Mouse (Mus musculus) neural tube, embryonic 10.5 days (tissue): ENCODE data around the gene 9530053A07Rik.
"Not testable (repeated sequence)": the region's sequence is repeated elsewhere in the genome, so short reads cannot be mapped to it uniquely, and the experiment has no call there.

Experiments used
- DNase-seq: peaks from one replicate; pipeline ENCODE4 v3.0.0-alpha.2; 2017; ENCODE audit warnings: low spot score; ENCODE audit errors: extremely low spot score

Gene 9530053A07Rik

DNA sequence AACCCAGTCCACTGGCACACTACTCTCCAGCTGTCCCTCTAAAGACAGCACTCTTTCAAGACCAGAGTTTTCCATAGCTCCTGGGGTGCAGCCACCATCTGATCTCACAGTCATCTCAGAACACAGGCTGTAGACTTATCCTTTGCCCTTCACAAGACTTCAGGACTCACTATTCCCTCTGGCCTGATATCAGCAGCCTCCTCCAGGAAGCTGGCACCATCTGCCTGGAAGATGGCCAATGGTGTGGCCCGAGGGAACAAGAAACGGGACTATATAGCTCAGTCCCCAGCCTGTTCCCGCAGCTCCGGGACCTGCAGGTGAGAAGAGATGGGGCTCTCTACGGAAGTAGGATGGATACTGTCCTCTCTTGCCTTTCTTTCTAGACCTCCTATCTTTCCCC is at the start of gene 9530053A07Rik:
TSS of gene 9530053A07Rik (plus strand) at position 301 of the 400 bp plus-strand sequence.
- no peak for DNase-seq

DNA sequence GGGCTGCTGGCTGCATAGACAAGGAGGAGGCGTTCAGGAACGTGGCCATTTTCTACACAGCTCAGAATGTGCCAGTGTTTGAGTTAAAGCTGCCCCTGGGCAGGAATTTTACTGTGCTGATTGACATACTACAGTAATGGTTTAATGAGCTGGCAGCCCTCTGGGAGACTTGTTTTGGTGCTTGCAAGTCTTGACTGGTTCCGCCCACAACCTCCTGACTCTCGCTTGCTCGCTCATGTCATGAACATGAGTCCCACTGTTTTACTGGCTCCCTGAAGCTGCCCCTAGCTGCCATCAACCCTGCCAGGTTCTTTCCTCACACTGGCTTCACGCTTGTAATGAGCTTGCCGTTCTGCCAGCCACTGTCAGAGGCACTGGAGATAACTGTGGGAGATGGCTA is 45.1 kb upstream of the 9530053A07Rik start:
- no peak for DNase-seq

DNA sequence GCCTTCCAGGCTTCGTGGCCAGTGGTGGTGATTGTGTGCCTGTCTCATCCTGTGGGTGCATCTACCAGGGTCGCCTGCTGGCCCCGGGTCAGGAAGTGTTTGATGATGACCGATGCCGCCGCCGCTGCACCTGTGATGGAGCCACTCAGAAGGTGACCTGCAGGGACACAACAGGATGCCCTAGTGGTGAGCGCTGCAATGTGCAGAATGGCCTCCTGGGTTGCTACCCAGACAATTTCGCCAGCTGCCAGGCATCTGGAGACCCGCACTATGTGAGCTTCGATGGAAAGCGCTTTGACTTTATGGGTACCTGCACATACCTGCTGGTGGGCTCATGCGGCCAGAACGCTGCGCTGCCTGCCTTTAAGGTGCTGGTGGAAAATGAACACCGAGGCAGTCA is 43.0 kb upstream of the 9530053A07Rik start:
- DNase-seq = no peak

DNA sequence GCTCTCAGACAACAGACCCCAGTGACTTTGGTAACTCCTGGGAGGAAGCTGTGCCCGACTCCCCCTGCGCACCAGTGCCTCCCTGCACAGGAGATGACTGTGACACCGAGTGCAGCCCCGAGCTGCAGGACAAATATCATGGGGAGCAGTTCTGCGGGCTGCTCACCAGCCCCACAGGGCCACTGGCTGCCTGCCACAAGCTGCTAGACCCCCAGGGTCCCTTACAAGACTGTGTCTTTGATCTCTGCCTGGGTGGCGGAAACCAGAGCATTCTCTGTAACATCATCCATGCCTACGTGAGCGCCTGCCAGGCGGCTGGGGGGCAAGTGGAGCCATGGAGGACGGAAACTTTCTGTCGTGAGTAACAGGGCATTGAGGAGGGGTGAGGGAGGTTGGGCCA is 35.7 kb upstream of the 9530053A07Rik start:
- DNase-seq = no peak

DNA sequence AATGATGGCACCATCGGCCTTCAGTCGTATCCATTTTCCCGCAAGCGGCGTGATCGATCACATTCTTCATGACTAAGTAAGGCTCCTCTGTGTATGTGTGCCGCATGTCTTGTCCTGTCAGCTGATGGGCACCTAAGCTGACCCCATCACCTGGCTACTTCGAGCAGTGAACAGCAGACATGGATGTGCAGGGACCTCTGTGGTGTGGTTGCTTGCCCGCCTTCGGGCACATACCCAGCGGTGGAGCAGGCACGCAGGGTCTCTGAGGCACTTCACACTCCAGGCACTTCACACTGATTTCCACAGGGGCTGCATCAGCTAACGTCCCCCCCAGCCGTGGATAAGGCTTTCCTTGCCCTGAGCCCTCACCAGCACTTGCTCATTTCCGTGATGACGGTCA is 30.2 kb upstream of the 9530053A07Rik start:
- no peak for DNase-seq

DNA sequence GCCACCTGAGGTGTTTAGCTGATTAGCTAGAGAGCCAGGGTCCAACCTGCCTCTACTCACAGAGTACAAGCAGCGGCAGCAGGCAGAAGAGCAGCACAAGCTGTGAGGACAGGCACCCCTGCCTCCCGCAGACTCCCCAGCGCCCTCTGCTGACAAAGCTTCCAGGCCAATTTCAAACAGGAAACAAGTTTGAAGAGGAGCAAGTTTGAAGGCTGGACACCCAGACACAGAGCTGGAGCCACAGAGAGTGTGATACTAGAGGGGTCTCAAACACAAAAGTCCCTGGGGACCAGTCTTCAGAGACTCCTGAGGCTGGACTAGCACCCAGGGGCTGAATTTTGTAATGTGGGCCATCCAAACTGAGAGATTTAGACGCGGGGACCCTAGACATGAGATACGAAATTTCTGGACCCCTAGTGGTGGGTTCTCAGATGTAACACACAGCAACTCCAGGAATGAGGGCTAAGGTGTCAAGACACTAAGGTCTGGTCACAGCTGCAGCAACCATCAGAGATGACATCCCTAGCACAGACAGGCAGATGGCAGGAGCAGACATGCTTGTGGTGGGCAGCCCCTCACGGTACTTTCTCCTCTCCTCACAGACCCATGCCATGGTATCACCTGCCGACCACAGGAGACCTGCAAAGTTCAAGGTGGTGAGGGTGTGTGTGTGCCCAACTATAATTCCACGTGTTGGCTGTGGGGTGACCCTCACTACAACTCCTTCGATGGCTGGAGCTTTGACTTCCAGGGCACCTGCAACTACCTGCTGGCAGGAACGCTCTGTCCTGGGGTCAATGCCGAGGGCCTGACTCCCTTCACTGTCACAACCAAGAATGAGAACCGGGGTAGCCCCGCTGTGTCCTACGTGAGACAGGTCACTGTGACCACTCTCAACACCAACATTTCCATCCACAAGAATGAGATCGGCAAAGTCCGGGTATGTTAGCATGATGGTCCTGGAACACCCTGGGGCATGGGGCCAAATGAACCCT is 28.4 kb upstream of the 9530053A07Rik start:
- peak; percentile 20 for DNase-seq

DNA sequence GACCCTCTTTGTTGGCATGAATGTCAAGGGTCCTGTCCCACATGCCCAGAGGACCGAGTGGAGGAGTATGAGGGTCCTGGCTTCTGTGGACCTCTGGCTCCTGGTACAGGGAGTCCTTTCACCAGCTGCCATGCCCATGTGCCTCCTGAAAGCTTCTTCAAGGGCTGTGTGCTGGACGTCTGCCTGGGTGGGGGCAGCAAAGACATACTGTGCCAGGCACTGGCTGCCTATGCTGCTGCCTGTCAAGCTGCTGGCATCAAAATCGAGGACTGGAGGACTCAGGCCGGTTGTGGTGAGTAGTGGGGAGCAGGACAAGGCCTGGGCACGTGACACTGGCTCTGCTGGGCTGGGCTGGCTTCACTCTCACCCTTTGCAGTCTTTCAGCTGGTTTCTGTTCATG is 26.3 kb upstream of the 9530053A07Rik start:
- DNase-seq = not testable (repeated sequence)

DNA sequence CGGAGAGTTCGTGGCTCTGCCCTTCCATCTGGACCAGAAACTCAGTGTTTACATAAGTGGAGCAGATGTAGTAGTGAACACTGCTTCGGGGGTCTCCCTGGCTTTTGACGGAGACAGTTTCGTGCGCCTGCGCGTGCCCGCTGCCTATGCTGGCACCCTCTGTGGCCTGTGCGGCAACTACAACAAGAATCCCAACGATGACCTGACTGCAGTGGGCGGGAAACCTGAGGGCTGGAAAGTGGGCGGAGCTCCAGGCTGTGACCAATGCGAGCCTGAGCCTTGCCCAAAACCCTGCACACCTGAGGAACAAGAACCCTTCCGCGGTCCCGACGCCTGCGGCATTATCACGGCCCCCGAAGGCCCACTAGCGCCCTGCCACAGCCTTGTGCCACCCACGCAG is 24.6 kb upstream of the 9530053A07Rik start:
- peak; percentile 17 for DNase-seq

DNA sequence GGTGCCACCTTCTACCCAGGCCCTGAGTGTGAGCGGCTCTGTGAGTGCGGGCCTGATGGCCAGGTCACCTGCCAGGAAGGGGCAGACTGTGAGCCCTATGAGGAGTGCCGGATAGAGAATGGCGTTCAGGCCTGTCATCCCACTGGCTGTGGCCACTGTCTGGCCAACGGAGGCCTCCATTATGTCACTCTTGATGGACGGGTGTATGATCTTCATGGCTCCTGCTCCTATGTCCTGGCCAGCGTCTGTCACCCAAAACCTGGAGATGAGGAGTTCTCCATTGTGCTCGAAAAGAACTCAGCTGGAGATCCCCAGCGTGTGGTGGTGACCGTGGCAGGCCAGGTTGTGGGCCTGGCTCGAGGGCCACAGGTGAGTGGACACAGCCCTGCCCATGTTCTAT is 23.0 kb upstream of the 9530053A07Rik start:
- no peak for DNase-seq

DNA sequence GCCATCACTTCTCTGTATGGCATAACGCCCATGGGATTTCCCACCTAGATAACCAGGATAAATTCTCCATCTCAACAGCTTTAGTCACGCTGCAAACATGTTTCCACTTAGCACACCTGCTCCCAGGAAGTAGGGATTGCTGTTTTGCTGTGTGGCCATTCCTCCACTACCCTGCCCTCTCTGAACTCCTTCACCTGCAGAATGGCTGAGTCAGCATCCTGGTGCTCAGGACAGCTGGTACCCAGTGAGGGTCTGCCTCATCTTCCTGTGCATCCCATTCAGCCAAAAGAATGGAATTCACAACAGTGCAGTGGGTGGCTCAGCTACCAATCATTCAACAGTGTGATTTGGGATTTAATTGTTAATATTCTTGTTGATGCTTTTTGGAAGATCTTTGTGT is 14.6 kb upstream of the 9530053A07Rik start:
- DNase-seq = no peak

DNA sequence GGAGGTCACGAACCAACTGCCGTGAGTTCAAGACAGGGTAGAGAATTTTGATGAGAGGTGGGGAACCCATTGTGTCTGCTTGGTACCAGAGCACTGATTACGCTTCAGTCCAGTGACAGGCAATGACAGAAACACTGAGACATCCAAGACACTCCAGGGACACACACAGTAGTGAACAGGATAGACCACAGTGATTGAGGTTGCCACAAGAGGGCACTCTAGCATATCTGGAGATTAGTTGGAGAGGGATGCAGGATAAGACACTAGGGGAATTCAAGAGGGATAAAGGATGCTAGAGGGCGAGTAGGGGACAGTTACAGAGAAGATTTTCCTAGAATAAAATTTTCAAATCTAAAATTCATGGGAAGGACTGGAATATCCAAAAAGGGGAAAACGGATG is 8.3 kb downstream of the 9530053A07Rik start:
- DNase-seq = peak; percentile 30

DNA sequence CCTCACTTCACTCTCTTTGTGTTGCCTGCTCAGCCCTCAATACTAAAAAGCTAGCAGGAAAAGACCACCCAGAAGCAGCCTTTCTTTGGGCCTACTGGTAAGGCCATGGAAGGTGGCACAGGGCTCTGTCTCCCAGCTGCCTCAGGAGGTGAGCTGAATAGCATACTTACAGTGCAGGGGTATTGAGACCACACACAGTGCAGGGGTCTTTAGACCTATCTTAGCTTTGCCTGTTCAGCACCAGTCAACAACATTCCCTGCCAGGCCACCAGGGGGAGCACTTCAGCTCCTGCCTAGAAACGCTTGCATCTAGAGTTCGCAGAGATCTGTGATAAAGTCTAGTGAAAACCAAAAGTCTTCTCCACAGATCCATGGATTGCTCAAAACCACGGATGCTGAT is 19.0 kb downstream of the 9530053A07Rik start:
- DNase-seq = peak; percentile 78

DNA sequence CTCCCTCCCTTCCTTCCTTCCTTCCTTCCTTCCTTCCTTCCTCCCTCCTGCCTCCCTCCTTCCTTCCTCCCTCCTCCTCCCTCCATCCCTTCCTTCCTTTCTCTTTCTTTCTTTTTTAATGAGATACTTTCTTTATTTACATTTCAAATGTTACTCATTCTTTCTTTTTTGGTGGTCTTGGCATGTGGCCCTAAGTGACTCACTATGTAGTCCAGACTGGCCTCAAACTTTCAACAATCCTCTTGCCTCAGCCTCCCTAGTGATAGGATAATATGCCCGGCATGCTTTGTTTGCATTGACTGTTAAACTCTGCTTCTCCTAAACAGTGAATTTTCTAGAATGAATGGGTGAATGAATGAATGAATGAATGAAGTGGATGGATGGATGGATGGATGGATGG is 20.6 kb downstream of the 9530053A07Rik start:
- DNase-seq = no peak

DNA sequence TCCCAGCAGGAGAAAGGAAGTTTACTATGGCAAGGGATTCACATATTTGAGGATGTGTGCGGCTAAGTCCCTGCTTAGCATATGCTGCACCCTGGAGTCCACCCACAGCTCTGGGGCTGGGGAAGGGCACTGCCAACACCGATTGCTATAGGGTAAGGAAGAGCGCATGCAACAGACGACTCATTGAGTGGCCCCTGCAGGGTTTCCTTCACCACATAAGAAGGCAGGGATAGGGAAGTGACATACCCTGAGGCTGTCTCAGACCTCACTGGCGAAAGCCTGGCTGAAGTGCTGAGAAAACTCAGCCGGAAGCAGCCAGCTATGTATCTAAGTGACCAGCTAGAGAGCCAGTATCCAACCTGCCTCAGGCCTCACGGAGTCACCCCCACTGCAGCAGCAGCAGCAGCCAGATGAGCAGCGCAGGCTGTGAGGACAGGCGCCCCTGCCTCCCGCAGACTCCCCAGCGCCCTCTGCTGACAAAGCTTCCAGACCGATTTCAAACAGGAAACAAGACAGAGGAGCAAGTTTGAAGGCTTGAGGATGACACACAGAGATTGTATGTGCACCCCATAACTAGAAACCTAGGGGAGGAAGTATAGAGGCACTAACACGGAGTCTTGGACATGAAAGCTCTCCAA is 22.4 kb downstream of the 9530053A07Rik start:
- DNase-seq = peak; percentile 49

DNA sequence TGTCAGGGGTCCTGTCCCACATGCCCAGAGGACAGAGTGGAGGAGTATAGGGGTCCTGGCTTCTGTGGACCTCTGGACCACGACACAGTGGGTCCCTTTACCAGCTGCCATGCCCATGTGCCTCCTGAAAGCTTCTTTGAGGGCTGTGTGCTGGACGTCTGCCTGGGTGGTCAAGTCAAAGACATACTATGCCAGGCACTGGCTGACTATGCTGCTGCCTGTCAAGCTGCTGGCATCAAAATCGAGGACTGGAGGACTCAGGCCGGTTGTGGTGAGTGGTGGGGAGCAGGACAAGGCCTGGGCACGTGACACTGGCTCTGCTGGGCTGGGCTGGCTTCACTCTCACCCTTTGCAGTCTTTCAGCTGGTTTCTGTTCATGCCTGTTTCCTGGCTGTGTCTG is 24.3 kb downstream of the 9530053A07Rik start:
- DNase-seq = not testable (repeated sequence)

DNA sequence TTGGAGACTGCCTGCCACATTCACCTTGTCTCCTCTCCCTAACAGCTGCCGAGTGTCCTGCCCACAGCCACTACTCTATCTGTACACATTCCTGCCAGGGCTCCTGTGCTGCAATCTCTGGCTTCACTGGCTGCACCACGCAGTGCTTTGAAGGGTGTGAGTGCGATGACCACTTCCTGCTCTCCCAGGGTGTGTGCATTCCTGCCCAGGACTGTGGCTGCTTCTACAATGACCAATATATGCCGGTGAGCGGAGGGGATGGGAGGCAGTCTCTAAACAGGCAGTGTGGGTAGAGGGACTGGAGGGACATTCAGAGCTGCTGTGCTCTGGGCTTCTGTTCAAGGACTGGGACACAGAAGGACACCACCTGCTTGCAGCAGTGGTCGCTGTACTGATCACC is 30.0 kb downstream of the 9530053A07Rik start:
- DNase-seq = no peak

DNA sequence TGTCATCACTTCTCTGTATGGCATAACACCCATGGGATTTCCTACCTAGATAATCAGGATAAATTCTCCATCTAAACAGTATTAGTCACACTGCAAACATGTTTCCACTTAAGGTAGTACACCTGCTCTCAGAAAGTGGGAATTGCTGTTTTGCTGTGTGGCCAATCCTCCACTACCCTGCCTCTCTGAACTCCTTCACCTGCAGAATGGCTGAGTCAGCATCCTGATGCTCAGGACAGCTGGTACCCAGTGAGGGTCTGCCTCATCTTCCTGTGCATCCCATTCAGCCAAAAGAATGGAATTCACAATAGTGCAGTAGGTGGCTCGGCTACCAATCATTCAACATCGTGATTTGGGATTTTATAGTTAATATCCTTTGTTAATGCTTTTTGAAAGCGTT is 30.6 kb downstream of the 9530053A07Rik start:
- no peak for DNase-seq

DNA sequence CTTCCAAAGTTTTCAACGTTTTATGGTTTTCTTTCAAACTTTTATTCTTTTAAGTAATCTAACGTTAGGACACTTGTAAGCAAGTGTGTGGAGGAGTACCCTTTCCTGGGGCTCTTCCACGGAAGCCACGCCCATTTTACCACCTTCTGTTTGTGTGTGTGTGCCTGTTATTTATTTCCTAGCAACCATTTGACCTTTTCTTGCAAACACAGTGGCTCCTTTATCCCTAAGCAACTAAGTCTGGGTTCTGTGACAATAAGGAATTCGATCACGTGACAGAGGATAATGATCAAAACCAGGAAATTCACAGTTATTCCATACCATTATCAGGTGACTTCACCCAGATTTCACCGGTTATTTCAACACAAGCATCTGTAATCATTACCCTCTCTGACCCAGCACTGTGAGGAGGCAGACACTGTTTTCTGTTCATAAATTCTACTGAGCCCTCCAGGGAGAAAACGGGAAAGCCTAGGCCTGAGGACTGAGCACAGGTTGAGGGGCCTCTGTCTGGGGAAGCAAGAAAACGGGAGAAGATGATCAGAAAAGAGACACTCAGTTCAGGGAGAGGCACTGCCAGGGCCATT is 32.0 kb downstream of the 9530053A07Rik start:
- no peak for DNase-seq

DNA sequence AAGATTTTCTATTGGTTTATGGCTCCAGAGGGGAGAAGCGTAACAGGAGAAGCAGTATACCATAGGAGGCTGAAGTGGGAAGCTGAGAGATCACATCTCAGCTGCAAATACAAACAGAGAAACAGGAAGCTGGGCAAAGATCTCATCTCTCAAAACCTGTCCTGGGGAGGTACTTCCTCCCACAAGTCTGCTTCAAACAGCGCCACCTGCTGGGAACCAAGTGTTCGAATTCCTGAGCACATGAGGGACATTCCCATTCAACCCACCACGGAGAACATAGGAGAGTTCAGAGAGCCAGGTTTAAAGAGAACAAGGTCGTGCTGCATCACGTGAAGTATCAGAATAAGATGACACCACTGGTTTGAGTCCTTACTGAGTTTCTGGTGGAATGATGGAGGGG is 36.1 kb downstream of the 9530053A07Rik start:
- no peak for DNase-seq

DNA sequence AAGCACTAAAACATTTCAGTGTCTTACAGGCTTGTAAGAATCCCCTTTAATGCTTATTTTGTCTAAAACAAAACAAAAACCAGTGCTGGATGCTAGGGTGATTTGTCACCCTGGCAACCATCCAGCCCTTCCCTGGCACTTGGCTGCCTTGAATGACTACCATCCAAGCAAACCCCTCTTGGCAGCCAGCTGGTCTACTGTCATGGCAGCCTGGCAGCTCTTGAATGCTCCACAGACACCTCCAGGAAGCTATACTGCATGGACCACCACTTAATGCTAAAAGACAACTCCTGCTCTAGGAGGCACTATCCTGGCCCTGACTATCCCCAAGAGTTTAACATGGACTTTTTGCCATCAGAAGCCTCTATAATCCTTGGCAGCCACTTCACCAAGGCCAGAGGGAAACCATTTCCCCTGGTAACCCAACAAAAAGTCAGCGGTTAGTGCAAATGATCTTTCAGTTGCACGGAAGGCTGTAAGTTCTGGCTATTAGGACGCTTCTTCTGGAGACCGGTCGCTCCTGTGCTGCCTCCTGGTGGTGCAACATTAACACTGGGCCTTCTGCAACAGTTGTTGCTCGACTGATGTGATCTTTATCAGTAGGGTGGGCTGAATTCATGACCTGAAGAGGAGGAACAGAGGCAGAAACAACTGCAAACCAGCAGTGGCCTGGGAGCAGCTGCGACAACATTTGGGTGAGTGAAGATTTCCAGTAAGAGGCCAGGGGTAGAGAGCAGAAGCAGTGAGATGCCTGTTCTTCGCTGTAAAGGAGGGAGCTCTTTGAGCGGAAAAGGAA is 39.3 kb downstream of the 9530053A07Rik start:
- DNase-seq = peak; percentile 64
